Mouse (Mus musculus) left cerebral cortex, postnatal 36 days (tissue): ENCODE results near the gene Ncs1. TPM values are rescaled to one million over a fixed set of nuclear protein-coding genes. Genes with fewer than 3 reads are reported as not detected.

Experiments used
- DNase-seq, 2 experiments: peaks; one replicate each; pipeline ENCODE4 v3.0.0; 2021 to 2022; ENCODE audit warnings: low spot score in 2 of 2, mixed read lengths in 1 of 2
- intact Hi-C: fragments of 180-260 bp; cut with DNase I; formaldehyde crosslinking; loops from one replicate; pipeline ENCODE4 v1.15.1; 2025
- total RNA-seq, 2 experiments: library from RNA; stranded (reverse); gene quantifications; 2 replicates each; pipeline ENCODE4 v1.2.3; 2021

The Ncs1 gene
- total RNA-seq, 2 experiments from 2014 or later, result 210 to 221 TPM

- intact Hi-C loops, result no loop called here
- DNase-seq, result no peak
Measured at GRCm38 (mm10) chr2:31239833-31240232, 5.8 kb upstream of the Ncs1 start.

GRCm38 (mm10) chr2:31241639-31242038 lies 4.0 kb upstream of the Ncs1 start:
- intact Hi-C loops, result no loop called here
- DNase-seq, result no peak

GRCm38 (mm10) chr2:31244216-31244615 lies 1.4 kb upstream of the Ncs1 start:
- intact Hi-C loops, result loop anchor here (2.0 kb wide), 1 partner anchor 47 kb away; no protein-coding TSS in a partner anchor
- DNase-seq, result no peak

GRCm38 (mm10) chr2:31245051-31245450 lies 572 bp upstream of the Ncs1 start:
- intact Hi-C loops, result loop anchor here (2.0 kb wide), 1 partner anchor 46 kb away; no protein-coding TSS in a partner anchor
- no peak for DNase-seq

- intact Hi-C loops, result no loop called here
- DNase-seq, result peak in 1 of 2 experiments; percentile 57
Measured at GRCm38 (mm10) chr2:31246251-31246971, 788 bp downstream of the Ncs1 start.

- intact Hi-C loops, result no loop called here
- no peak for DNase-seq
Measured at GRCm38 (mm10) chr2:31248856-31249255, 3.2 kb downstream of the Ncs1 start.

- no peak for DNase-seq
- intact Hi-C loops, result no loop called here
Measured at GRCm38 (mm10) chr2:31252167-31252566, 6.5 kb downstream of the Ncs1 start.

GRCm38 (mm10) chr2:31253463-31253862 lies 7.8 kb downstream of the Ncs1 start:
- DNase-seq, result no peak
- intact Hi-C loops, result no loop called here

- intact Hi-C loops, result no loop called here
- no peak for DNase-seq
Measured at GRCm38 (mm10) chr2:31254806-31255205, 9.2 kb downstream of the Ncs1 start.

- DNase-seq, result peak; percentile 63 to 64
Measured at GRCm38 (mm10) chr2:31255952-31256938, 10.6 kb downstream of the Ncs1 start.

GRCm38 (mm10) chr2:31257096-31257495 lies 11.5 kb downstream of the Ncs1 start:
- intact Hi-C loops, result no loop called here
- DNase-seq, result peak; percentile 74 to 78

More at GRCm38 (mm10) chr2:31255952-31256938, 10.6 kb downstream of the Ncs1 start:
- intact Hi-C loops, result no loop called here

GRCm38 (mm10) chr2:31258609-31259366 lies 13.2 kb downstream of the Ncs1 start:
- intact Hi-C loops, result no loop called here
- DNase-seq, result peak; percentile 77 to 78

- DNase-seq, result no peak
- intact Hi-C loops, result no loop called here
Measured at GRCm38 (mm10) chr2:31259367-31259920, 13.8 kb downstream of the Ncs1 start.

- no peak for DNase-seq
- intact Hi-C loops, result no loop called here
Measured at GRCm38 (mm10) chr2:31260549-31260948, 14.9 kb downstream of the Ncs1 start.

GRCm38 (mm10) chr2:31263039-31263461 lies 17.4 kb downstream of the Ncs1 start:
- DNase-seq, result peak in 1 of 2 experiments; percentile 48
- intact Hi-C loops, result no loop called here

GRCm38 (mm10) chr2:31263746-31264378 lies 18.2 kb downstream of the Ncs1 start:
- DNase-seq, result peak; percentile 79 to 82
- intact Hi-C loops, result no loop called here

GRCm38 (mm10) chr2:31267447-31267846 lies 21.8 kb downstream of the Ncs1 start:
- DNase-seq, result no peak
- intact Hi-C loops, result no loop called here

GRCm38 (mm10) chr2:31268631-31269030 lies 23.0 kb downstream of the Ncs1 start:
- intact Hi-C loops, result no loop called here
- DNase-seq, result no peak

- intact Hi-C loops, result no loop called here
- DNase-seq, result no peak
Measured at GRCm38 (mm10) chr2:31269188-31269587, 23.6 kb downstream of the Ncs1 start.
